Mouse (Mus musculus) bone marrow, adult 2 months (tissue): ENCODE results near the gene Tle2.

ENCODE experiments used
- CTCF ChIP-seq: fragments of 200-500 bp; IDR thresholded peaks from 2 replicates; pipeline ENCODE4 v1.5.1; 2011; ENCODE audit warnings: low read length, control low read depth; ENCODE audit not compliant: control insufficient read depth, insufficient read depth
- POLR2A ChIP-seq: fragments of 200-500 bp; IDR thresholded peaks from 2 replicates; pipeline ENCODE4 v1.6.1; 2011; ENCODE audit warnings: low read depth, mild to moderate bottlenecking, control low read depth, low read length, borderline replicate concordance; ENCODE audit not compliant: control insufficient read depth

DNA sequence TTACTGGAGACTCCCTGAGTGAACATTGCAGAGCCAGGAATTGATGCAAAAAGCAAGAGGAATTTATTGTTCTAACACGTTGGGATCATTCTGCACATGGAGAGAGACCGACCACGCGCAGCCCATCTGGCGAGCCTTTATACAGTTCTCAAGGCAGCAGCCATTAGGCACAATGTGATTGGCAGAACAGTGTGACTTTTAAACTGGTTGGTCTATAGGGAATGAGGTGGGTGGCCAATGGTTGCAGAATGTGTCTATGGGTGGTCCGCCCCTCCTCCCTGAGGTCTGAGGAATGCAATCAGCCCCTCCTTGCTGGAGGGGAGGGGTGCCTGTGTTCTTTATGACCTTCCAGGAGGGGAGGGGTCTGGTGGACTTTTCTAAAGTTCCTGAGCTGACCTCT, 41.1 kb downstream of the Tle2 start:
- TF ChIP-seq POLR2A (no peak), CTCF (no peak)
